Mouse (Mus musculus): Measurements from ENCODE around the gene Ptgis.

The Ptgis gene

GRCm38 (mm10) chr2:167155541-167155973 is 84.8 kb downstream of the Ptgis start:
- DNase-seq (ENCODE audit: low spot score in 2 of 2): peak; percentile 53 to 65

- DNase-seq (ENCODE audit: low spot score in 2 of 2): no peak
Measured at GRCm38 (mm10) chr2:167150880-167151279, 89.5 kb downstream of the Ptgis start.

GRCm38 (mm10) chr2:167150135-167150534 is 90.3 kb downstream of the Ptgis start:
- DNase-seq (ENCODE audit: low spot score in 2 of 2): no peak

- no peak for DNase-seq (ENCODE audit: low spot score in 2 of 2)
Measured at GRCm38 (mm10) chr2:167149035-167149434, 91.4 kb downstream of the Ptgis start.

- no peak for DNase-seq (ENCODE audit: low spot score in 2 of 2)
Measured at GRCm38 (mm10) chr2:167147708-167148107, 92.7 kb downstream of the Ptgis start.

- no peak for DNase-seq (ENCODE audit: low spot score in 2 of 2)
Measured at GRCm38 (mm10) chr2:167145904-167146303, 94.5 kb downstream of the Ptgis start.

GRCm38 (mm10) chr2:167144439-167145307 is 95.7 kb downstream of the Ptgis start:
- DNase-seq (ENCODE audit: low spot score in 2 of 2): no peak

- DNase-seq (ENCODE audit: low spot score in 2 of 2): no peak
Measured at GRCm38 (mm10) chr2:167143914-167144313, 96.5 kb downstream of the Ptgis start.

- no peak for DNase-seq (ENCODE audit: low spot score in 2 of 2)
Measured at GRCm38 (mm10) chr2:167142282-167142681, 98.1 kb downstream of the Ptgis start.

GRCm38 (mm10) chr2:167141810-167142209 is 98.6 kb downstream of the Ptgis start:
- DNase-seq (ENCODE audit: low spot score in 2 of 2): no peak

Data from frontal cortex, postnatal 10 days (tissue).